Mouse (Mus musculus) heart, adult 2 months (tissue): ENCODE measurements around the gene Ddx27. TPM values are rescaled to one million over a fixed set of nuclear protein-coding genes. Genes with fewer than 3 reads are reported as not detected.

ENCODE experiments used
- DNase-seq, 2 experiments: peaks; one replicate each; pipeline ENCODE4 v3.0.0; 2021
- H3K27ac ChIP-seq: fragments of 200-600 bp; 2 replicates; pipeline ENCODE4 v1.8.1; 2022
- H3K27me3 ChIP-seq: fragments of 200-500 bp; 2 replicates; pipeline ENCODE4 v1.6.1; 2012; ENCODE audit warnings: mild to moderate bottlenecking, low read length, inconsistent platforms, mixed read lengths; ENCODE audit not compliant: control insufficient read depth, insufficient read depth
- H3K36me3 ChIP-seq: fragments of 200-500 bp; 2 replicates; pipeline ENCODE4 v1.6.1; 2012; ENCODE audit warnings: low read length, inconsistent platforms; ENCODE audit not compliant: control insufficient read depth, insufficient read depth
- H3K4me1 ChIP-seq: fragments of 200-500 bp; 2 replicates; pipeline ENCODE4 v1.6.1; 2011; ENCODE audit warnings: low read length; ENCODE audit not compliant: control insufficient read depth, insufficient read depth
- H3K4me3 ChIP-seq: fragments of 200-600 bp; 2 replicates; pipeline ENCODE4 v1.8.1; 2022
- H3K79me2 ChIP-seq: fragments of 200-500 bp; replicated peaks from 2 replicates; pipeline ENCODE4 v1.6.1; 2012; ENCODE audit warnings: mild to moderate bottlenecking, inconsistent platforms, low read length, moderate library complexity, mixed read lengths; ENCODE audit not compliant: control insufficient read depth, insufficient read depth
- H3K9ac ChIP-seq: fragments of 200-500 bp; 2 replicates; pipeline ENCODE4 v1.6.1; 2012; ENCODE audit warnings: low read depth, mild to moderate bottlenecking, control low read depth, inconsistent platforms, low read length, mixed read lengths
- CTCF ChIP-seq: fragments of 200-600 bp; IDR thresholded peaks from 2 replicates; pipeline ENCODE4 v1.8.1; 2022; ENCODE audit warnings: antibody characterized with exemption, mild to moderate bottlenecking, moderate library complexity
- EP300 ChIP-seq: fragments of 200-500 bp; IDR thresholded peaks from 2 replicates; pipeline ENCODE4 v1.6.1; 2011; ENCODE audit warnings: low read depth, low read length, control low read depth; ENCODE audit not compliant: insufficient read depth
- POLR2A ChIP-seq: fragments of 200-500 bp; IDR thresholded peaks from 2 replicates; pipeline ENCODE4 v1.6.1; 2011; ENCODE audit warnings: mild to moderate bottlenecking, low read depth, low read length, control low read depth; ENCODE audit not compliant: insufficient read depth
- WGBS: fragments of 180-500 bp; shearing (Covaris S2); methylation state at CpG from one replicate; pipeline ENCODE4 v1.1.7; 2018; 5-methylcytosine and 5-hydroxymethylcytosine counted together
- intact Hi-C: fragments of 180-260 bp; cut with DNase I; formaldehyde crosslinking; loops from one replicate; pipeline ENCODE4 v1.15.1; 2025
- polyA plus RNA-seq: library from polyadenylated mRNA; depleted of rRNA; stranded (reverse); fragments of >200 nt; gene quantifications from 2 replicates; pipeline ENCODE4 v1.2.3, GENCODE M21; 2012
- total RNA-seq, 2 experiments: library from RNA; stranded (reverse); gene quantifications; 2 replicates each; pipeline ENCODE4 v1.2.3; 2021

Ddx27 gene
- total and polyA plus RNA-seq, 3 experiments, result 6.9 to 11.3 (median 10.9) TPM

- no peak for DNase-seq
- intact Hi-C loops, result loop anchor here (5.0 kb wide), 3 partner anchors 67 to 358 kb away; partner anchors contain the start of genes B4galt5, Slc9a8 and Stau1
- 8% methylated on average over 7 of the region's 7 CpGs for WGBS
- Histone ChIP-seq H3K27me3 (no peaks in the 10 kb centered on the region), H3K9ac (no peak overlapping the region; the same call in 1 of the 2 replicates), H3K27ac (peak overlapping the region; percentile 96), H3K4me3 (peak overlapping the region; percentile 74), H3K4me1 (peaks cover 14% of the 10 kb centered on the region), H3K79me2 (peaks cover 8% of the 10 kb centered on the region), H3K36me3 (peaks cover 16% of the 10 kb centered on the region)
- TF ChIP-seq POLR2A, result no peak
- peak; percentile 35 for TF ChIP-seq CTCF
These were observed 49.0 kb downstream of the Ddx27 start for GRCm38 (mm10) chr2:167063906-167064496.

- Histone ChIP-seq H3K27ac (no peak overlapping the region), H3K9ac (0 out of 2 replicates have a peak overlapping the region, but pooled peaks have one; percentile 40), H3K27me3 (no peaks in the 10 kb centered on the region), H3K36me3 (peaks cover 15% of the 10 kb centered on the region), H3K4me1 (peaks cover 14% of the 10 kb centered on the region), H3K79me2 (peaks cover 8% of the 10 kb centered on the region), H3K4me3 (no peak overlapping the region)
- TF ChIP-seq EP300 (no peak), CTCF (no peak), POLR2A (no peak; the same call in 1 of the 2 replicates)
- intact Hi-C loops, result loop anchor here (5.0 kb wide), 3 partner anchors 67 to 358 kb away; partner anchors contain the start of genes B4galt5, Slc9a8 and Stau1
- WGBS, result 38% methylated on average over 9 of the region's 9 CpGs
- no peak for DNase-seq
These were observed 49.8 kb downstream of the Ddx27 start for GRCm38 (mm10) chr2:167064601-167065295.

GRCm38 (mm10) chr2:167066031-167066430 is 51.0 kb downstream of the Ddx27 start:
- Histone ChIP-seq H3K79me2 (peaks cover 8% of the 10 kb centered on the region), H3K4me3 (no peak overlapping the region), H3K36me3 (peaks cover 15% of the 10 kb centered on the region), H3K4me1 (peaks cover 13% of the 10 kb centered on the region), H3K9ac (no peak overlapping the region), H3K27me3 (no peaks in the 10 kb centered on the region), H3K27ac (no peak overlapping the region)
- WGBS, result 81% methylated on average over 1 of the region's 1 CpGs
- DNase-seq, result no peak
- intact Hi-C loops, result no loop called here
- TF ChIP-seq CTCF, result no peak
- TF ChIP-seq EP300, result no peak

- intact Hi-C loops, result no loop called here
- Histone ChIP-seq H3K9ac (no peak overlapping the region), H3K27ac (no peak overlapping the region), H3K4me1 (peaks cover 8% of the 10 kb centered on the region), H3K27me3 (no peaks in the 10 kb centered on the region), H3K79me2 (peaks cover 4% of the 10 kb centered on the region), H3K4me3 (no peak overlapping the region), H3K36me3 (peaks cover 15% of the 10 kb centered on the region)
- 48% methylated on average over 6 of the region's 6 CpGs for WGBS
- TF ChIP-seq CTCF, result no peak
- TF ChIP-seq EP300, result no peak
- no peak for TF ChIP-seq POLR2A
- DNase-seq, result no peak
These were observed 51.8 kb downstream of the Ddx27 start for GRCm38 (mm10) chr2:167066528-167067516.

- Histone ChIP-seq H3K4me1 (peaks cover 9% of the 10 kb centered on the region), H3K4me3 (no peak overlapping the region), H3K27ac (no peak overlapping the region), H3K9ac (no peak overlapping the region), H3K36me3 (peaks cover 15% of the 10 kb centered on the region), H3K79me2 (peaks cover 1% of the 10 kb centered on the region), H3K27me3 (no peaks in the 10 kb centered on the region)
- intact Hi-C loops, result no loop called here
- no peak for TF ChIP-seq EP300
- TF ChIP-seq POLR2A, result no peak
- no peak for TF ChIP-seq CTCF
- WGBS, result 47% methylated on average over 6 of the region's 6 CpGs
- no peak for DNase-seq
These were observed 52.6 kb downstream of the Ddx27 start for GRCm38 (mm10) chr2:167067575-167067974.
